Mouse (Mus musculus) MEL-GATA-1-ER (cell line): ENCODE data around the gene Pappa2.

ENCODE experiments used
- DNase-seq: peaks from one replicate; pipeline ENCODE4 v3.0.0-alpha.2; 2012; ENCODE audit warnings: low read depth; ENCODE audit errors: extremely low read depth

Pappa2 gene

DNA sequence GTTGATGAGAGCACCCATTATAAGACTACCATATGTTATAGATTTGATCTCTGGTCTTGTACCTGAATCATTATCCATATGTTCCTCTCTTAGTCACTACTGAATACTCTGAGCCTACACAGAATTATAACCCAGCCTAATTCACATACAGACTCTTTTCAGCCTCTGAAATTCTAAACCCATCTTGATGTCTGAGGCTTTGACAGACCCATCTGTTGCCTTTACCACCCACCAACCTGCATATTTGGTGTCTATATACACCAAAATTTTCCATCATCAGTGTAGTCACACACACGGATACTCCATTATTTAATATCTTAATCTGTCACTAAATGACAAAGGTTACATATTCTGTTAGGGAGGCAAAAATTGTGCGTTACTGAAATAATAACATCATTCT lies 69.6 kb downstream of the Pappa2 start:
- no peak for DNase-seq

DNA sequence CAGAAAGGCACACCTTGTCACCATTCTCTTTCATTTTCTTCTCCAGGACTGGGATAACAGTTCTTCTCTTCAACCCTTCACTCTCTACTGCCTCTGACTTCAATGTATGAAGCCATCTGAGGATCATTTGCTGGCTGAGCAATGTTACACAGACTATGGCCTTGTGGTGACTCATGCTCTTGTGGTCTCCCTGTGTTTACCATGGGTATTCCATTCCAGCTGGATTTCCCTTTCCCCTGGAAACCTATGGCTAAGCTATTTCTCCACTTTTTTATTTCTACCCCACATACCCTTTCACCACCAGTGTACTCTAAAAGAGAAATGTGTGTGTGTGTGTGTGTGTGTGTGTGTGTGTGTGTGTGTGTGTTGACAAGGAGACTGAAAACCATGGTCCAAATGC lies 83.0 kb downstream of the Pappa2 start:
- no peak for DNase-seq

GRCm38 (mm10) chr1:158894441-158894840 lies 85.8 kb downstream of the Pappa2 start:
- DNase-seq, result no peak

GRCm38 (mm10) chr1:158875487-158875886 lies 104.8 kb downstream of the Pappa2 start:
- DNase-seq, result no peak

GRCm38 (mm10) chr1:158874552-158875077 lies 105.7 kb downstream of the Pappa2 start:
- DNase-seq, result no peak

DNA sequence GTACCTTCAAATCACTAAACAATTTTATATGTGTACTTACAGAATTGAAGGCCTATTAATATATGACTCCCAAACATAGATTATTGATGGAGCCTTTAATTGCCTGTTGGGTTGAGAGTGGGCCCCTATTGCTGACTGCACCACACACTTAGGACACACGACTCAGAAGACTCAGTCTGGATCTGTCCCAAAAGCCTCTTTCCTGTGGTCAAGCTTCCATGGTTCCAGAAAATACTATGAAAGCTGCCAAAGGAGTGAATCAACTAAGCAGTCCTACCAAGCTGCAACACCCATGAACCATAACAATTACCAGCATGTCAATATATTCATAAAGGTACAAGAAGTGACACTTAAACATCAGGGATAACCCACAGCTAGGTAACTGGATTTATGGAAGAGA lies 106.7 kb downstream of the Pappa2 start:
- DNase-seq, result no peak

DNA sequence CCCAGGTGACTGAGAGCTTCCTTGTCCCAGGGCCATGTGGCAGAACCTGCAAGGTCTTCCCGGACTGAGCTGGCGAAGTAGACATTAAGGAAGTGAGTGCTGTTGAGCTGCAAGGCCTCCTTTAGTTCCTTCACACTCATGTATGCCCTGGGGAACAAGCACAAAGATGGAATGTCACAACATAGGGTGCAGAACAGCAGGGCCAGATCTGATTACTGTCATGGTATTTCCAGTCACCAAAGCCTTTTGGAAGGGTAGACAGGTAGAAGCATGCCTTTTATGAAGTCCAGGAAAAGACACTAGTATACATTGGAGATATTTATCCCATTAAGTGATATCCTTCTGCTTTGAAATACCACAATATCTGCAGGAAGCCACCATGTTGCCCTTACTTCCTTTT lies 108.9 kb downstream of the Pappa2 start:
- DNase-seq, result no peak

- no peak for DNase-seq
Observed at GRCm38 (mm10) chr1:158860190-158860589, 120.1 kb downstream of the Pappa2 start.

DNA sequence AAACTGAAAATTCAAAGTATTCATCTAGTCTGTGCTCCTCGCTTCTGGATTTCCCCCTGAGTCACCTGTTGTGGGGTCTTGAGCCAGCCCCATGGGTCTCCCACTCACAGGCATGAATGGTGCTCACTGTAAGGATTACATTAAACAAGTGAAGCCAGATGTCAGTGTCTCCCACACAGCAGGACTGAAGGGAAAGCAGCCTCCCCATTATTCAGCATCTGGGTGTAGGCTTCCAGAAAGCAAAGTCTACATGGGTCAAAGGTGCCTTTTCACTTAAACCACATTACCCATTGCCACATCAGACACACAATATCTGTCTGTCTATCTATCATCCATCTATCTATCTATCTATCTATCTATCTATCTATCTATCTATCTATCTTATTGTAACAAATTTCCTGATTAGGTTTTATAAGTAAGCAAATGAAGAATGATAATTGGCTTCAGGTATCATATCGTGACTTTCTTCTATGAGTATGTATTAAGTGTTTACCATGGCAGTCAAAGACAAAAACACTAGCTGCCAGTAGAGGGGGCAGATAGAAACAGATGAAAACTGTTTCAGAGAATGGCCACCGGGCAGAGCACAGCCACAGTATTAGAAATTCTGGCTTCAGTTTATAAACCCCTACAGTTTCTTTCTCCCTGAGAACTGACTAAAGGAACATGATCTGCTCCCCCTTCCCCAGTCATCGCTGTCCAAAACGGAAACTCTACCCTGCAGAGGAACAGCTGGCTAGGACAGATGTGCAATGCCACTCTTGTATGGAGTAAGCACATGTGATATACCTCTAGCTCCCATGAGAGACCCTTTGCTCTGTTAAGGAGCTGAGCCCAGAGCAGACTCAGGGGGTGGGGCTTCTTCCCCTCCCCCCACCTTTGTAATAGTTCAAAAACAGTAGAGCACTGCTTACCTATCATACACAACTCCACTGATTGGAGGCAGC lies 126.1 kb downstream of the Pappa2 start:
- DNase-seq, result no peak

DNA sequence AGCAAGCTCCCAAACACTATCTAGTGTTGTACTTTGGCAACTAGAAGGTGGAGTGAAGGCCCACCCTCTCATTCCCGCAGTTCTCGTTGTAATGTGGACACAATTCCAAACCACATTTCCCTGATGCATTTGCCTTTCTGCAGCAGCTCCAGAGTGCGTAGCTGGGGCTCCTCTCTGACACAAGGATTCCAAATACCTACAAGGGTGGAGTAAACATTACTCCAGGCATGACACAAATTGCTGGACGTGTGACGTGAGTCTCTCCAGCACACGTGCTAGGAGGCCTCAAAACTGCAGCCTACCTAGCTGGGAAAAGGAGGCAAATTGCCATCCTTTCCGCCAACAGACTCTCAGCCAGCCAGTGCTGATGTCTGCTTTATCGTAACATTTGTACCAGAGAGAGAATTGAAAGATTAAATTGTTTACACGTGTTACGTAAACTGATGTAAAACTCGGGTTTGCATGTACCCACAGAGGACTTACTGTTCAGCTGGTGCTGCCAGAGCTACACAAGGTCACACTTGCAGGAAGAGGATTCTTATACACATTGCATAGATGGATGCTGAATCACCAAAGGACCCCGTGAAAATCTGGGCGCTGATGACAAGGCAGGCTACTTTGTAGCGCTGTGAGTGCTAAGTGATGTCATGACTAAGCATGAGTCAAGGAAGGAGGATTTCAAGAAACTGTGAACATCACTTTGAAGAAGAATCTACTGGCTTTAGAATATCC lies 127.3 kb downstream of the Pappa2 start:
- no peak for DNase-seq

DNA sequence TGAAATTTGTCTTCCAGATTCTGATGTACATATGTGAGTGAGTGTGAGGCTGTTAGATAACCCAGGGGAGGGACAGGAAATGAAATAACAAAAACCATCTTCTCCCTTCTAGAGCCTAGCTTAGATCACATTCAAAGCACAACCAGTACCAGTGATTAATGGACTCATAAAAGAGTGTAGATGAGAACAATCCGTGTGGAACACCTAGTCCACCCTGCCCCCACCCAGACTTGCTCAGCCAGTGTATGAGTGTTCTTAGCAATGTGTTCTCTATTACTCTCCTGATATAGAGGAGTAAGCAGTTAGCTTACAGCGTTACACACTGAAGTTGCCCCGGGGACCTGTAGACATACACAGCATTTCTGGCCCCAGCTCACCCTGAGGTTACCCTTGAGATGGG lies 129.8 kb downstream of the Pappa2 start:
- DNase-seq, result no peak

GRCm38 (mm10) chr1:158844604-158845003 lies 135.7 kb downstream of the Pappa2 start:
- no peak for DNase-seq

GRCm38 (mm10) chr1:158837151-158837550 lies 143.1 kb downstream of the Pappa2 start:
- no peak for DNase-seq

GRCm38 (mm10) chr1:158830152-158830551 lies 150.1 kb downstream of the Pappa2 start:
- DNase-seq, result no peak

GRCm38 (mm10) chr1:158827931-158828330 lies 152.4 kb downstream of the Pappa2 start:
- no peak for DNase-seq

DNA sequence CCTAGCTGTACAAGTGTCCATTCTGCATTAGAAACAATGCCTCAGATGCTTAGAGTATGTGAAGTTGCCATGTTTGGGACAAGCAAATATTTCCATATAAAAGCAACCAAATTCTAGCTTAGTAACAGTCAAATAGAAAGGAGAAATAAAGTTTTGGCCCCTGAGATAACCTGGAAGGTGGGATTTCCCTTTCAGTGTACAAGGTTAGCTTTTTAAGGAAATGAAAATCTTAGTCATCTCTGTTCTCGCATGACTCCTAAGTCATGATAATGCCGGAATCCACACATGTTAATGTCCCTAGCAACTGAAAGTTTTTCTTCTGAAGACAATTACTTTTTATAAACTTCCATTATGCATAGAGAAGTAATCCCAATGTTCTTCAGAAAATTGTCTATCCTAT lies 160.6 kb downstream of the Pappa2 start:
- DNase-seq, result no peak

GRCm38 (mm10) chr1:158816479-158816878 lies 163.8 kb downstream of the Pappa2 start:
- no peak for DNase-seq

GRCm38 (mm10) chr1:158811887-158812286 lies 168.4 kb downstream of the Pappa2 start:
- no peak for DNase-seq

DNA sequence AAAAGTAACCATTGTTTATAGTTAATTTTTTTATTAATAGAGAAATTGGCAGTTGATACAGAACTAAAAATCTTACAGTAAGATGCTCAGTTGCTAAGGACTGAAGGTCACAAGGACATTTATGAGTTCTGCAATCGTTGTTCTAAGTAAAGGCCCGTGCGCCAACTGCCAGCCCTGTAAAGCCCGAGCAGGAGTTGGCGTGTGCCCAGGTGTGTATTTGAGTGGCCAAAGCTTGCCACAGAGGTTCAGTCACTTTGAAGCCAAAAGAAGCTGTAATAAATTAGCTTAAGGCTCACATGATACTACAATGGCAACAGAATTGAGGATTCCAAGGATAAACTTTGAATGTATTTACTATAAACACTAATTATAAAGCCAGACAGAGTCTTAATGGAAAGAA lies 204.8 kb downstream of the Pappa2 start:
- DNase-seq, result no peak

DNA sequence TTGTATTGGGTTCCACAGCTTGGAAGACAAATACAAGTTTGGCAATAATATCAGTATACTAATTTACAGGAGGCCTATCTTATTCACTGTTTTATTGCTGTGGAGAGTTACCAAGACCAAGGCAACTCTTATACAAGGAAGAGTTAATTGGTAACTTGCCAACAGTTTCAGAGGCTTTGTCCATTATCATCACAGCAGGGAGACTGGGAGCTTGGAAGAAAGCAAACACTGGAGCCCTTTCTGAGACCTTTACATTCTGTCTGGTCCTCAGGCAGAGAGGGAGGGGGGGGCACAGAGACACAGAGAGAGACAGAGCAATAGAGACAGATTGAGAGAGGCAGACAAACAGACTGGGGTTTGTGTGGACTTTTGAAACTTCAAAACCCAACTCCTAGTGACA lies 207.2 kb downstream of the Pappa2 start:
- DNase-seq, result no peak

- no peak for DNase-seq
Observed at GRCm38 (mm10) chr1:158770756-158771155, 209.5 kb downstream of the Pappa2 start.

DNA sequence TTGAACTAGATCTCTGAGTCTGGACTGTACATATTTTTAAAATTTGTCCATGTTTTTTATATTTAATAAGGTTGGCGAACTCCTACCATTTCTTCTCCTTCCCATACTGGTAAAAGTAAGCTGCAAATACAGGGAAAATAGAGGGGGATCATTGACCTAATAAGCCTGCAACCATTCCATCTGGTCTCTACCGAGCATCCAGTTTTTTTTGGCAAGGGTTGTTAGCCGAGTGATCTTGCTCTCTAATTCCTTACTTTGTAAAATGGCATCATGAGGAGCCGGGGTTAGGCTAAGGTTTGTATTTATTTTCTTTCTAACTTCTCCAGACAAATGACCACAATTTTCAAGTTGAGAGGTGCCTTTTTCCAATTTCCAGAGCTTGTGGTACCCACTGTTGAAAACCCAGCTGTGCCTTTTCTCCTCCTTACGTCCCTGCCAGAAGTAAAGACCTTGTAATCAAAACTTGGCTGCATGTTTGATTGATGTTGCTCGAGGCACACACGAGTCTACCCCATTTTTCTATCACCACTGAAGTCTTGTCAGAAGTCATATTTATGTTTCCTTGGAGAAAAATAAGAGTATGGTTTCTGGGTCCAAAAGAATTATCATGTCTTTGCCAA lies 210.1 kb downstream of the Pappa2 start:
- DNase-seq, result no peak
